Mouse (Mus musculus) thymus, postnatal 10 days (tissue): ENCODE results near the gene Rpl9-ps1.

Source experiments
- DNase-seq, 2 experiments: peaks; one replicate each; pipeline ENCODE4 v3.0.0; 2021; ENCODE audit warnings: low spot score in 2 of 2

The Rpl9-ps1 gene

GRCm38 (mm10) chr11:83645521-83645920 is at the start of gene Rpl9-ps1:
Rpl9-ps1 (minus strand) TSS chr11:83645621.
- DNase-seq, result no peak

DNA sequence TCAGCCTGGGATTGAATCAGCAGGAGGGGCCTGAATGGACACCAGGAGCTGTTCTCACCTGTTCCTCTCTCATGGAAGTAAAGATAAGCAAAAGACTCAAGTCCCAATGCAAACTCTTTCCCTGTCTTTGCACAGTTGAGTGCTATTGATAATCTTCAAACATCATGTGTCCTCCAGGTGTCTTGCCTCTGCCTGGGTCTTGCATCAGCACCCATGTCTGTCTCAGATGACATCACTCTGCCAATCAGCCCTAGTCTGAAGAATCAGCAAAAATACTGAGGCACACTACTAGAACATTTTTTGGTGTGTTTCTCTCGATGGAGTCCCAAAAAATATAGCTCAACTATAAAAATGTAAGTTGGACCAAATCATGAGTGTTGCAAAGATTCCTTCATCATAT is 46.6 kb upstream of the Rpl9-ps1 start:
- no peak for DNase-seq

- no peak for DNase-seq
These were observed 44.5 kb upstream of the Rpl9-ps1 start for GRCm38 (mm10) chr11:83689918-83690317.

GRCm38 (mm10) chr11:83675665-83676064 is 30.2 kb upstream of the Rpl9-ps1 start:
- DNase-seq, result no peak

- DNase-seq, result no peak
These were observed 26.3 kb upstream of the Rpl9-ps1 start for GRCm38 (mm10) chr11:83671743-83672142.

- no peak for DNase-seq
These were observed 18.1 kb upstream of the Rpl9-ps1 start for GRCm38 (mm10) chr11:83663532-83663931.

DNA sequence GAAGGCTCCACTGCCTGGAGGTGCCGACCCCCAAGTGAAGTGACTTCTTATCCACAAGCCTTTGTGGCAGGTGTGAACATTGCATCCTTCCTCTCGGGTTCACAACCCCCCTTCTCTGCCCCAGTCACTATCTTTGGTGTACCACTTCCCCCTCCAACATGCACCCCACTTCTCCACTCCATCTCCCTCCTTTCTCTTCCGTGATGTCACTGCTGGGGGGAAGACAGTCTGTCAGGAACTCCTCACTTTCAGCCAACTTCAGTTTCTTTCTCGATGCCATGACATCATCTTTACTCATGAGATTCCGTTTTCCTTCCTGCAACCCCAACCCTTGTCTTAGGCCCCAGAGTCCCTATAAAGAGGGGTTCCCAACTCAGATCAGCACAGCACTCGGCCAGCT is 16.8 kb upstream of the Rpl9-ps1 start, which contains the start of gene Ccl4:
Gene Ccl4, plus strand, starts transcription at position 381 of the 400 bp plus-strand sequence.
- DNase-seq, result peak; percentile 5 to 19

GRCm38 (mm10) chr11:83658797-83659196 is 13.4 kb upstream of the Rpl9-ps1 start:
- no peak for DNase-seq

- DNase-seq, result no peak
These were observed 12.1 kb upstream of the Rpl9-ps1 start for GRCm38 (mm10) chr11:83657508-83657907.

- no peak for DNase-seq
These were observed 9.2 kb upstream of the Rpl9-ps1 start for GRCm38 (mm10) chr11:83654606-83655005.

- DNase-seq, result no peak
These were observed 4.0 kb upstream of the Rpl9-ps1 start, which contains the start of gene Ccl3 for GRCm38 (mm10) chr11:83649305-83649841. Ccl3 (minus strand) TSS chr11:83649355.

DNA sequence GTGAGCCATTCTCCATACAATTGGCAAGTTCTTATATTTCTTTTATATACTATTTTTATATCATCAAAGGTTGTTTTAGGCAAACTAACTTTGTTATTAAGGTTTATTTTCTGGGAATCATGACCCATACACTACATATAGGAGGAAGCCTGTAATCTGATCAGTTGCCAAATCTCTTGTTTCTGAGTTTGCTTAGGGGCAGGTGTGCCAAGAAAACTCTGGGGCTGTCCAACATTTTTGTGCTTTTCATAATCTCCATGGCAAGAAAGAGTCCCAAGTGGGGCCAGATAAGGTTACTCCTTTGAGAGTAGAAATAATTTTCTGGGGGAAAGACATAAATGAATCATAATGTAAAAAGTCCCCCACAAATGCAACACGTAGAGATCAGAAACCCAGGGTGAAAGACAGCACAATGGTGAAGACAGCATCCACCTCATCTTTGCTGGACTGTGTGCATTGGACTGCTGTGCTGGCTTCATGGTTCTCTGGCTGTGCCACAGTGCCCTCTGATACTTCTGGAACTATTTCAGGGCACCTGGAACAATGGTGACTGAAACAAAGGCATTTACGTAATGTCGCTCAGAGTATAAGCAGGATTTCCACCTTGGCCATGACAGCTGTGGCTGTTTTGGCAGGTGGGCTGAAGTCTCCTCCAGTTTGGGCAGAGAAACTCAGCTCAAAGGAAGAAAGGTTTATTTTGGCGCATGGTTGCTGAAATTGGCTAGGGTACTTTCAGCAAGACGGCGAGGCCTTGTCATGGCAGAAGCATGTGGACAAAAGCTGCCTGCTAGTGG is 1.1 kb upstream of the Rpl9-ps1 start:
- DNase-seq, result no peak

DNA sequence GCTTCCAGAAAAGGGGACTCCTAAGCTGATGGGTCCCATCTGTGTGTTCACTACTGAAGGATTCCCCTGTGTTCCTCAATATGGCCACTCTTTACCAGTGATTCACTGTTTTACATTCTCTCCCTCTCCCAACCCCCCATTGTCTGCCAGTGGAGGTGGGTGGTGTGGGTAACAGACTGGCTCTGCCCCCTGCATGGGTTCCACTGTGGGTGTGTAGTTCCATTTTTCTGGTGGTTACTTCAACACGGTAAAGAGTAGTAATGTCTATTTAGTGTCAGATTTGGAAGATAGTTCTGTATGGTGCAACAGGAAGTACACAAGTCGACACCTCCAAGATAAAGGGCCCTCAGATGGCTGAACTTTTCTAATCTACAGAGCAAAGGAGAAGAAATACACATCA is 4.2 kb downstream of the Rpl9-ps1 start:
- DNase-seq, result no peak

- peak; percentile 46 to 59 for DNase-seq
These were observed 5.3 kb downstream of the Rpl9-ps1 start for GRCm38 (mm10) chr11:83640141-83640540.

DNA sequence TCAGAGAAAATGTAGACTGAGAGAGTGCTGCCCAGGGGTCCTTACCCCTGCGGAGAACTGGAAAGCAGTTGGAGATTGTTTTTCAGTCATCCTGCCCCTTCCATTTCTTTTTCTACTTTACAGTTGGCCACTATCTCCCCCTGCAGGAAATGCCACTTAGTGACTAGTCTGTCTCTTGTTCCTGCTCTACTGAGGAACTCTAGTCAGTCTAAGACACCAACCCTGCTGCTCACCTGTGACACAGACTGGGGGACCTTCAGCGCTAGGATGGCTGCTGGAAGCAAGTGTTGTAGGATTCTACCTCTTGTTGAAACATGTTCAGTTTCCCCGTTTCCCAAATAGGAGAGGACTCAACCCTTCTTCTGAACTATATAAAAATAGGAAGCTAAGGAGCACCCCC is 5.9 kb downstream of the Rpl9-ps1 start:
- peak; percentile 33 to 50 for DNase-seq

GRCm38 (mm10) chr11:83638934-83639333 is 6.5 kb downstream of the Rpl9-ps1 start:
- no peak for DNase-seq

GRCm38 (mm10) chr11:83636742-83637235 is 8.6 kb downstream of the Rpl9-ps1 start:
- no peak for DNase-seq

DNA sequence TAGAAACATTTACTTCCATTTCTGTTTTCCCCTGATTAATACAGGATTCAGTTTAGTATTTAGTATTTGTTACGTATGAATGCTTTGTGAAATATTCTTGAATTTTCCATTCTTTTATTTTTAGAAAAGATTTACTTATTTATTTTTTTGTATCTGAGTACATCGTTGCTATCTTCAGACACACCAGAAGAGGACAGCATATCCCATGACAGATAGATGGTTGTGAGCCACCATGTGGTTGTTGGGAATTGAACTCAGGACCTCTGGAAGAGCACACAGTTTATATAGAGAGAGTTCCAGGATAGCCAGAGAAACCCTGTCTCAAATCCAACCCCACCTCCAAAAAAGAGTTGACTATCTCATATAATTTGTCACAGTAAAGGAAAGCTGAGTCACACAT is 10.5 kb downstream of the Rpl9-ps1 start:
- DNase-seq, result no peak

DNA sequence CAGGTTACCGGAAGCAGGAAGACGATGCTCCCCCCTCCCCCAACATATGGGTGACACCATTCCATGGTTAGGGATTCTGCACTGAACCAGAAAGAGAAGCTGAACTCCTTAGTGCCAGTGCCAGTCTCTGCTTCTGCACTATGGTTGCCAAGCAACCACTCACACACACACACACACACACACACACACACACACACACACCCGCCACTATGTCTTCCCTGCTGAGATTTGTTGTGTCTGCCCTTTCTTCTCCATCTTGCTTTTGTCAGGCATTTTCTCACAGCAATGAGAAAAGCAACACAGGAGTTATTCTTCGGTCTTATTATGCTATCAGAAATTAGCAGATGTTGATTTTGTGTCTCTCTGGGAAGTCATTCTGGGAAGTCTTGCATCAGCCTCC is 11.0 kb downstream of the Rpl9-ps1 start:
- no peak for DNase-seq

- no peak for DNase-seq
These were observed 12.7 kb downstream of the Rpl9-ps1 start for GRCm38 (mm10) chr11:83632744-83633143.

GRCm38 (mm10) chr11:83631065-83631464 is 14.4 kb downstream of the Rpl9-ps1 start:
- DNase-seq, result no peak

- DNase-seq, result no peak
These were observed 14.8 kb downstream of the Rpl9-ps1 start for GRCm38 (mm10) chr11:83630630-83631029.

GRCm38 (mm10) chr11:83628808-83629207 is 16.6 kb downstream of the Rpl9-ps1 start:
- DNase-seq, result no peak
